Mouse (Mus musculus): ENCODE data around the gene Chrdl2. TPM values are rescaled to one million over a fixed set of nuclear protein-coding genes. Genes with fewer than 3 reads are reported as not detected.

Gene Chrdl2
- polyA plus RNA-seq, 1 experiment = 0.08 TPM

GRCm38 (mm10) chr7:99998668-99999067 lies 7.3 kb upstream of the Chrdl2 start:
- 57% methylated on average over 3 of the region's 3 CpGs for WGBS
- DNase-seq (ENCODE audit: low read depth in 1 of 2, low spot score in 2 of 2) = no peak
- Histone ChIP-seq H3K27me3 (ENCODE audit: control insufficient read depth, insufficient read depth, low read length) (no peaks in the 10 kb centered on the region), H3K27ac (ENCODE audit: insufficient read depth, low read length) (no peak overlapping the region), H3K36me3 (ENCODE audit: control insufficient read depth, insufficient read depth, low read length) (no peaks in the 10 kb centered on the region), H3K4me1 (ENCODE audit: control insufficient read depth, insufficient read depth, insufficient read length) (no peaks in the 10 kb centered on the region), H3K4me3 (ENCODE audit: extremely low read depth, insufficient read depth, insufficient read length) (no peak overlapping the region)
- no peak for TF ChIP-seq POLR2A (IDR thresholded peaks at IDR 0.05; ENCODE audit: low read depth, low read length)
- no peak for TF ChIP-seq CTCF (IDR thresholded peaks at IDR 0.05; ENCODE audit: extremely low read depth, insufficient read depth, insufficient read length, insufficient replicate concordance)

- DNase-seq (ENCODE audit: low read depth in 1 of 2, low spot score in 2 of 2) = peak in 1 of 2 experiments; percentile 18
- WGBS = 51% methylated on average over 9 of the region's 9 CpGs
- Histone ChIP-seq H3K4me1 (ENCODE audit: control insufficient read depth, insufficient read depth, insufficient read length) (no peaks in the 10 kb centered on the region), H3K36me3 (ENCODE audit: control insufficient read depth, insufficient read depth, low read length) (no peaks in the 10 kb centered on the region), H3K27me3 (ENCODE audit: control insufficient read depth, insufficient read depth, low read length) (peaks cover 5% of the 10 kb centered on the region; the same call in 1 of the 2 replicates), H3K27ac (ENCODE audit: insufficient read depth, low read length) (no peak overlapping the region), H3K4me3 (ENCODE audit: extremely low read depth, insufficient read depth, insufficient read length) (no peak overlapping the region)
- no peak for TF ChIP-seq POLR2A (IDR thresholded peaks at IDR 0.05; ENCODE audit: low read depth, low read length)
These were observed 2.2 kb upstream of the Chrdl2 start for GRCm38 (mm10) chr7:100003781-100004180.

GRCm38 (mm10) chr7:100006411-100006810 lies 439 bp downstream of the Chrdl2 start:
- no peak for TF ChIP-seq CTCF (IDR thresholded peaks at IDR 0.05; ENCODE audit: extremely low read depth, insufficient read depth, insufficient read length, insufficient replicate concordance)
- TF ChIP-seq POLR2A (IDR thresholded peaks at IDR 0.05; ENCODE audit: low read depth, low read length) = no peak
- Histone ChIP-seq H3K4me3 (ENCODE audit: extremely low read depth, insufficient read depth, insufficient read length) (no peak overlapping the region), H3K27ac (ENCODE audit: insufficient read depth, low read length) (no peak overlapping the region), H3K36me3 (ENCODE audit: control insufficient read depth, insufficient read depth, low read length) (no peaks in the 10 kb centered on the region), H3K4me1 (ENCODE audit: control insufficient read depth, insufficient read depth, insufficient read length) (no peaks in the 10 kb centered on the region), H3K27me3 (ENCODE audit: control insufficient read depth, insufficient read depth, low read length) (peaks cover 5% of the 10 kb centered on the region; the same call in 1 of the 2 replicates)
- no peak for DNase-seq (ENCODE audit: low read depth in 1 of 2, low spot score in 2 of 2)
- WGBS = 15% methylated on average over 11 of the region's 11 CpGs

GRCm38 (mm10) chr7:100008765-100009164 lies 2.8 kb downstream of the Chrdl2 start:
- WGBS = 89% methylated on average over 4 of the region's 4 CpGs
- DNase-seq (ENCODE audit: low read depth in 1 of 2, low spot score in 2 of 2) = no peak
- TF ChIP-seq POLR2A (IDR thresholded peaks at IDR 0.05; ENCODE audit: low read depth, low read length) = no peak
- no peak for TF ChIP-seq CTCF (IDR thresholded peaks at IDR 0.05; ENCODE audit: extremely low read depth, insufficient read depth, insufficient read length, insufficient replicate concordance)

GRCm38 (mm10) chr7:100009640-100010039 lies 3.7 kb downstream of the Chrdl2 start:
- WGBS = 10% methylated on average over 11 of the region's 11 CpGs
- H3K27me3 ChIP-seq (ENCODE audit: control insufficient read depth, insufficient read depth, low read length) = peaks cover 5% of the 10 kb centered on the region; the same call in 1 of the 2 replicates
- H3K4me3 ChIP-seq (ENCODE audit: extremely low read depth, insufficient read depth, insufficient read length) = no peak overlapping the region
- H3K4me1 ChIP-seq (ENCODE audit: control insufficient read depth, insufficient read depth, insufficient read length) = no peaks in the 10 kb centered on the region
- H3K36me3 ChIP-seq (ENCODE audit: control insufficient read depth, insufficient read depth, low read length) = no peaks in the 10 kb centered on the region
- no peak overlapping the region for H3K27ac ChIP-seq (ENCODE audit: insufficient read depth, low read length)
- peak; percentile 21 to 52 for DNase-seq (ENCODE audit: low read depth in 1 of 2, low spot score in 2 of 2)
- TF ChIP-seq CTCF (IDR thresholded peaks at IDR 0.05; ENCODE audit: extremely low read depth, insufficient read depth, insufficient read length, insufficient replicate concordance) = peak; percentile 67; the same call in 1 of the 2 replicates
- no peak for TF ChIP-seq POLR2A (IDR thresholded peaks at IDR 0.05; ENCODE audit: low read depth, low read length)

More at GRCm38 (mm10) chr7:100008765-100009164, 2.8 kb downstream of the Chrdl2 start:
- Histone ChIP-seq H3K36me3 (ENCODE audit: control insufficient read depth, insufficient read depth, low read length) (no peaks in the 10 kb centered on the region), H3K4me3 (ENCODE audit: extremely low read depth, insufficient read depth, insufficient read length) (no peak overlapping the region), H3K4me1 (ENCODE audit: control insufficient read depth, insufficient read depth, insufficient read length) (no peaks in the 10 kb centered on the region), H3K27ac (ENCODE audit: insufficient read depth, low read length) (no peak overlapping the region), H3K27me3 (ENCODE audit: control insufficient read depth, insufficient read depth, low read length) (peaks cover 5% of the 10 kb centered on the region; the same call in 1 of the 2 replicates)

GRCm38 (mm10) chr7:100010711-100011110 lies 4.7 kb downstream of the Chrdl2 start:
- Histone ChIP-seq H3K4me3 (ENCODE audit: extremely low read depth, insufficient read depth, insufficient read length) (no peak overlapping the region), H3K36me3 (ENCODE audit: control insufficient read depth, insufficient read depth, low read length) (no peaks in the 10 kb centered on the region), H3K4me1 (ENCODE audit: control insufficient read depth, insufficient read depth, insufficient read length) (no peaks in the 10 kb centered on the region), H3K27ac (ENCODE audit: insufficient read depth, low read length) (no peak overlapping the region), H3K27me3 (ENCODE audit: control insufficient read depth, insufficient read depth, low read length) (peaks cover 3% of the 10 kb centered on the region; the same call in 1 of the 2 replicates)
- TF ChIP-seq POLR2A (IDR thresholded peaks at IDR 0.05; ENCODE audit: low read depth, low read length) (no peak), CTCF (IDR thresholded peaks at IDR 0.05; ENCODE audit: extremely low read depth, insufficient read depth, insufficient read length, insufficient replicate concordance) (no peak)
- DNase-seq (ENCODE audit: low read depth in 1 of 2, low spot score in 2 of 2) = no peak
- 64% methylated on average over 5 of the region's 5 CpGs for WGBS

GRCm38 (mm10) chr7:100012085-100012484 lies 6.1 kb downstream of the Chrdl2 start:
- no peak overlapping the region for H3K27ac ChIP-seq (ENCODE audit: insufficient read depth, low read length)
- no peaks in the 10 kb centered on the region for H3K4me1 ChIP-seq (ENCODE audit: control insufficient read depth, insufficient read depth, insufficient read length)
- H3K4me3 ChIP-seq (ENCODE audit: extremely low read depth, insufficient read depth, insufficient read length) = no peak overlapping the region
- no peaks in the 10 kb centered on the region for H3K27me3 ChIP-seq (ENCODE audit: control insufficient read depth, insufficient read depth, low read length)
- DNase-seq (ENCODE audit: low read depth in 1 of 2, low spot score in 2 of 2) = no peak
- no peak for TF ChIP-seq CTCF (IDR thresholded peaks at IDR 0.05; ENCODE audit: extremely low read depth, insufficient read depth, insufficient read length, insufficient replicate concordance)
- TF ChIP-seq POLR2A (IDR thresholded peaks at IDR 0.05; ENCODE audit: low read depth, low read length) = no peak
- H3K36me3 ChIP-seq (ENCODE audit: control insufficient read depth, insufficient read depth, low read length) = no peaks in the 10 kb centered on the region
- WGBS = 76% methylated on average over 8 of the region's 8 CpGs

Data from spleen, adult 2 months (tissue).